Mouse (Mus musculus) liver, embryonic 11.5 days (tissue): ENCODE data around the gene Adamtsl1. TPM values are rescaled to one million over a fixed set of nuclear protein-coding genes. Genes with fewer than 3 reads are reported as not detected.

Experiments
- ATAC-seq: fragments of 200-750 bp; cut with Nextera tagmentation; replicated peaks from 2 replicates; pipeline ENCODE4 v1.8.0; 2017; ENCODE audit warnings: moderate number of reproducible peaks, mild to moderate bottlenecking, moderate TSS enrichment, moderate library complexity; ENCODE audit not compliant: low FRiP score
- DNase-seq: peaks from one replicate; pipeline ENCODE4 v3.0.0-alpha.2; 2017; ENCODE audit warnings: low spot score
- H3K27ac ChIP-seq: fragments of 300-500 bp; sonication (generic); 2 replicates; pipeline ENCODE4 v1.5.1; 2014; ENCODE audit warnings: mild to moderate bottlenecking, low read depth, low read length, control low read depth
- H3K27me3 ChIP-seq: fragments of 300-500 bp; sonication (generic); replicated peaks from 2 replicates; pipeline ENCODE4 v1.6.1; 2014; ENCODE audit warnings: low read length, mixed read lengths; ENCODE audit not compliant: control insufficient read depth, insufficient read depth
- H3K36me3 ChIP-seq: fragments of 300-500 bp; sonication (generic); 2 replicates; pipeline ENCODE4 v1.6.1; 2014; ENCODE audit warnings: mild to moderate bottlenecking, low read length, moderate library complexity, mixed read lengths; ENCODE audit not compliant: control insufficient read depth, insufficient read depth
- H3K4me1 ChIP-seq: fragments of 300-500 bp; sonication (generic); replicated peaks from 2 replicates; pipeline ENCODE4 v1.6.1; 2014; ENCODE audit warnings: low read length, mixed read lengths; ENCODE audit not compliant: control insufficient read depth, insufficient read depth
- H3K4me2 ChIP-seq: fragments of 300-500 bp; sonication (generic); 2 replicates; pipeline ENCODE4 v1.6.1; 2014; ENCODE audit warnings: mild to moderate bottlenecking, control low read depth, moderate library complexity
- H3K4me3 ChIP-seq: fragments of 300-500 bp; sonication (generic); 2 replicates; pipeline ENCODE4 v1.5.1; 2014; ENCODE audit warnings: low read depth, low read length, control low read depth
- H3K9ac ChIP-seq: fragments of 300-500 bp; sonication (generic); 2 replicates; pipeline ENCODE4 v1.6.1; 2014; ENCODE audit warnings: low read depth, low read length, control low read depth
- H3K9me3 ChIP-seq: fragments of 300-500 bp; sonication (generic); 2 replicates; pipeline ENCODE4 v1.6.1; 2016; ENCODE audit warnings: low read length, inconsistent platforms, mixed read lengths; ENCODE audit not compliant: control insufficient read depth
- WGBS: fragments of 180-500 bp; shearing (Covaris S2); extraction: QIAGEN DNeasy Blood & Tissue Kit; methylation state at CpG from one replicate; pipeline ENCODE4 v1.1.7; 2014; 5-methylcytosine and 5-hydroxymethylcytosine counted together
- polyA plus RNA-seq: library from polyadenylated mRNA; unstranded; fragments of >200 nt; fragmentation: Nextera tagmentation; extraction: Ambion mirVana; gene quantifications from 2 replicates; pipeline ENCODE4 v1.2.1, GENCODE M21; 2014

Gene Adamtsl1
- polyA plus RNA-seq, 1 experiment from 2014 or later, result 4.9 TPM

DNA sequence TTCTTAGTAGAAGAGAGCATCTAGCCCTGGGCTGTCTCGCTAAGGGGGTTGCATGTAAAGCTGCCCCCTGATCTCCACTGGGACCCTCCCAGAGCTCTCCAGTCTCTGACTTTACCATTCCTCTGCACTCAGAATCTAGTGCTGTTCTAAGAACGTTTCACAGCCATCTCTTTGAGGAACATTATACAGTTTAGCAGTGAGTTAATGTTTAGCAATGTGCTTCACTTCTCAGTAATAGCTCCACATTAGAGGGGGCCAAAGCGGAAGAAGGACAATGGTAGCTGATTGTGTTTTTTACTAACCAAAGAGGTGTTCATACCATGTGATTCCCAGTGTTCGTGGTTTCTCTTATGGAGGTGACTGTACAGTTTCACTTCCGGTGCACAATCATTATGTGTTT is 425.5 kb downstream of the Adamtsl1 start:
- DNase-seq (no peak), ATAC-seq (no peak)
- WGBS, result 74% methylated on average over 5 of the region's 5 CpGs
- Histone ChIP-seq H3K4me1 (no peaks in the 10 kb centered on the region), H3K27ac (no peak overlapping the region), H3K36me3 (no peaks in the 10 kb centered on the region), H3K9me3 (no peaks in the 10 kb centered on the region), H3K4me2 (no peak overlapping the region), H3K27me3 (no peaks in the 10 kb centered on the region; the same call in 1 of the 2 replicates), H3K4me3 (no peak overlapping the region), H3K9ac (no peak overlapping the region)

DNA sequence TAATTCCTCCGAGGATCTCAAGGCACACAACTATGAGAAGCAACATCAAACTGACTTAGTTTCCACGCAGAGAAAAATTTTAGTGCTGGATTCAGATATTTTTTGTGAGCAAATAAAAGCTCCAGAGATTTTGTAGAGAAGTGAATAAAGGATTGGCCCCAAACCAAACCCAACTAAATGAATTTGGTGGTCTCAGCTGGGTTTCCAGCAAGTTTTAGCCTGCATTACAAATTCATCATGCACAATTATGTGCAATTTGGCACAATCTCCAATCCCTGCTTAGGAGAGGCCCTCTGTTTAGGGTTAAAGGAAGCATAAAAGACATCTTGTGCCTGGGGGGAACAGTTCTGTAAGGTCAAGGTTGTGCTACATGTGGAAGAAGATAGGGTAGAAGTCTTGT is 427.9 kb downstream of the Adamtsl1 start:
- no peak overlapping the region for H3K9ac ChIP-seq
- H3K4me1 ChIP-seq, result no peaks in the 10 kb centered on the region
- no peak overlapping the region for H3K27ac ChIP-seq
- no peaks in the 10 kb centered on the region; the same call in 1 of the 2 replicates for H3K27me3 ChIP-seq
- no peak overlapping the region for H3K4me2 ChIP-seq
- DNase-seq, result no peak
- H3K4me3 ChIP-seq, result no peak overlapping the region
- no peaks in the 10 kb centered on the region for H3K36me3 ChIP-seq
- no peaks in the 10 kb centered on the region for H3K9me3 ChIP-seq
- 85% methylated on average over 2 of the region's 2 CpGs for WGBS
- no peak for ATAC-seq

DNA sequence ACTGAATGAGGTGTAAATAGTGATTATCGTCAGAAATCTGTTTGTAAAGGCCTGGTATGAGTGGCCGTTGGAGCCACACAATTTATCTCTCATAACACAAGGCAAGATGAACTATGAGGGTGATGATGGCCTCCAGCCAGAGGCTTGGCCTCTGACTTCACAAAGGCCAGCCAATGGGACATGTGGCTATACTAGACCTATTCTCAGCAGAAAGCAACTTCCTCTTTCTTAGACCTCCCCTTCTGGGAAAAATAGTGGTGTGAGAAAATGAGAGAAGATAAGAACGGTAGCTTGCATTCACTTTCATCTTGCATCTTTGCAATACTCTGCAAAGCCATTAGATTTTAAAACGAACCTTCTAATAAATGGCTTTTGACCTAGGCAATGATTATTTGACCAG is 439.6 kb downstream of the Adamtsl1 start:
- Histone ChIP-seq H3K4me2 (no peak overlapping the region), H3K9ac (no peak overlapping the region), H3K4me3 (no peak overlapping the region), H3K36me3 (no peaks in the 10 kb centered on the region), H3K9me3 (no peaks in the 10 kb centered on the region), H3K4me1 (peaks cover 10% of the 10 kb centered on the region), H3K27ac (no peak overlapping the region), H3K27me3 (no peaks in the 10 kb centered on the region)
- 40% methylated on average over 4 of the region's 4 CpGs for WGBS
- ATAC-seq, result peak; percentile 88
- no peak for DNase-seq

DNA sequence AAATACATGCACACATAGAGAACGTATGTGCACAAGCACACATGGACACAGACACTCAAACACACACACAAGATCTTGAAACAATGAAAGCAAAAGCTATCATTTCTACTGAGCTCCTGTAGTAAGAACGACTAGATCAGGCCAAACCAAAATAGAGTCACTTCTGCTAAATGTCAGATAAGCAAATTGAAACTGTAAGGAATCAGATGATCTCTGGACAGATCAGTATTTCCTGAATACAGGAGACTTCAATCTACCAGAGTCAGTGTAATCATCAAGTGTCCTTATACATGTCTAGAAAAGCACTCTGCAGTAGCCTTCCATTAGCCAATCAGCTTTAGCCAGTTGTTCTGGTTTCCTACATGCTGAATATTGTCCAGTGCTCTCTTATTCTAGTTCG is 441.4 kb downstream of the Adamtsl1 start:
- ATAC-seq, result no peak
- H3K9ac ChIP-seq, result no peak overlapping the region
- no peaks in the 10 kb centered on the region for H3K9me3 ChIP-seq
- WGBS, result 54% methylated on average over 3 of the region's 3 CpGs
- no peak overlapping the region for H3K27ac ChIP-seq
- no peak overlapping the region for H3K4me2 ChIP-seq
- no peak for DNase-seq
- no peaks in the 10 kb centered on the region for H3K27me3 ChIP-seq
- H3K4me1 ChIP-seq, result peaks cover 10% of the 10 kb centered on the region
- no peaks in the 10 kb centered on the region for H3K36me3 ChIP-seq
- no peak overlapping the region for H3K4me3 ChIP-seq

DNA sequence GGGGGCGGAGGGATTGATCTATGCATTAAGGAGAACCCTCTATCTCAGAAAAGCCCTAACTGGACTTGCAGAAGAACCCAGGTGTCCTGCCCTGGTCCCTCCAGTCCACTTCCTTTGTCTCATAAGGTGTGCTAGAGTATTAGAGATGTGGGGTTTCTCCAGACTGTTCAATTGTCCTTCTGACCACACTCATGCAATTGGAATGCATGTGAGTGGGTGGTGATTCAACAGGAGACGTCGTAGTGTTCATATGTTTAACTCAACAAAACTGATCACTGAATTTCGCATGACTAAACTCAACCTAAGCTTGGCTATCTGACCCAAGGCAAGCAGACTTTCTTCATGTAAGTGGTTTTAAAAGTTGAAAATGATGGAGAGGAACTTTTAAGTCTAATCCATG is 443.3 kb downstream of the Adamtsl1 start:
- DNase-seq, result no peak
- Histone ChIP-seq H3K4me2 (no peak overlapping the region), H3K9ac (no peak overlapping the region), H3K27ac (no peak overlapping the region), H3K4me3 (no peak overlapping the region), H3K27me3 (no peaks in the 10 kb centered on the region), H3K9me3 (no peaks in the 10 kb centered on the region), H3K36me3 (no peaks in the 10 kb centered on the region), H3K4me1 (peaks cover 10% of the 10 kb centered on the region)
- WGBS, result 80% methylated on average over 4 of the region's 4 CpGs
- no peak for ATAC-seq

DNA sequence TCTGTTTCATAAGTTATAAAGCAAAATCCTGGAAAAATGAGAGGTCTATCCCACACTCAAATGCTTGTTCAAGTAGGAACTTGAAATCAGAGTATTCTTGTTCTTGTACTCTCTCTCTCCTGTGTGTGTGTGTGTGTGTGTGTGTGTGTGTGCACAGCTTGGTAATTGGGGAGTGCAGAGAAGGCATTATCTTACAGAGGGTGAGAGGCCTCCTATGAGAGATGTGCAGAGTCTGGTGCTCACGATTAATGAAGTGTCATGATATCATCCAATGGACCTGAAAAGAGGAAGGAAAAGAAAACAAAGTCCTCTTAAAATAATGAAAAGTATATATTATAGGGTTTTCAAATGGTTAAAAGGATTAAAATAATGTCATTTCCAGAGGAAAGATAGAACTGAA is 443.9 kb downstream of the Adamtsl1 start:
- 38% methylated on average over 1 of the region's 1 CpGs for WGBS
- H3K4me2 ChIP-seq, result no peak overlapping the region
- ATAC-seq (no peak), DNase-seq (no peak)
- no peak overlapping the region for H3K9ac ChIP-seq
- H3K4me1 ChIP-seq, result peaks cover 10% of the 10 kb centered on the region
- H3K27ac ChIP-seq, result no peak overlapping the region
- no peak overlapping the region for H3K4me3 ChIP-seq
- no peaks in the 10 kb centered on the region for H3K9me3 ChIP-seq
- H3K36me3 ChIP-seq, result no peaks in the 10 kb centered on the region
- no peaks in the 10 kb centered on the region for H3K27me3 ChIP-seq

DNA sequence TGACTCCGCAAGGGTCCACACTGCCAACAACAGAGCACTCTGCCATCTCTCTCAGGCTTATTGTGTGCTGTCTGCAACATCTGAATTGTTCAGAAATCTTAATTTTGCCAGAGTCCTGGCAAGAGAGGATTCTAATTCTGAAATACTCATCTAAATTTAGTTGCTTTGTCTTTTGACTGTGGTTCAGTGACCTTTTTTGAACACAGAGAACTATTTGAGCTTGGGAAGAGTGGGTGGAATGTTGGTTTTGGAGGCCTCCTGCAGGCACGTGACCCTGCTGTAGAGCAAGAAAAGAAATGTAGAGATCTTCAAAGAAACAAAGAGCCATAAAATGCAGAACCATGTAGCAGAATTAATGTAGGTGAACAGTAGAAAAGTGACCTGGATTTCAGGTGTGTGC is 445.0 kb downstream of the Adamtsl1 start:
- Histone ChIP-seq H3K4me2 (no peak overlapping the region), H3K36me3 (no peaks in the 10 kb centered on the region), H3K9me3 (no peaks in the 10 kb centered on the region), H3K4me1 (peaks cover 8% of the 10 kb centered on the region; the same call in 1 of the 2 replicates), H3K27me3 (no peaks in the 10 kb centered on the region), H3K27ac (no peak overlapping the region), H3K9ac (no peak overlapping the region), H3K4me3 (no peak overlapping the region)
- DNase-seq, result no peak
- 80% methylated on average over 2 of the region's 2 CpGs for WGBS
- ATAC-seq, result no peak

DNA sequence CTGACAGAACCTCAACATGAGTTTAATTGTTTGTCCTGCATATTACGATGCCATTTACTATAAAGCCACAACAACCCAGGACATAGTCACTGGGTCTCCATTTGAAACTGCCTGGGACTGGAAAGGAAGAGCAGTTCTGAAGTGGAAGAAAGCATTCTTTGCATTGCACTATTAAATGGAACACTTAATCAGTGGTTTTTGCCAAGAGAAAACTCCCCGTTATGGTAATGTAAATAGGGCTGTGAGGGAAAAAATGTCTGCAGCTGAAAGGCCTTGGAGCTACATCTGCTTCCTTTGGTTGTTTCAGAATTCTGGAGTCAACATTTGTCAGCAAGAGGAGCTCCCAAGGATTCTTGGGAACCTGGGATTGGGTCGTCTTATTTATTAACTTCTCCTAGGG is 462.2 kb downstream of the Adamtsl1 start:
- Histone ChIP-seq H3K36me3 (no peaks in the 10 kb centered on the region), H3K4me3 (no peak overlapping the region), H3K4me2 (no peak overlapping the region), H3K27ac (no peak overlapping the region), H3K9ac (no peak overlapping the region), H3K4me1 (no peaks in the 10 kb centered on the region), H3K27me3 (no peaks in the 10 kb centered on the region), H3K9me3 (no peaks in the 10 kb centered on the region)
- 75% methylated on average over 3 of the region's 3 CpGs for WGBS
- no peak for ATAC-seq
- no peak for DNase-seq

DNA sequence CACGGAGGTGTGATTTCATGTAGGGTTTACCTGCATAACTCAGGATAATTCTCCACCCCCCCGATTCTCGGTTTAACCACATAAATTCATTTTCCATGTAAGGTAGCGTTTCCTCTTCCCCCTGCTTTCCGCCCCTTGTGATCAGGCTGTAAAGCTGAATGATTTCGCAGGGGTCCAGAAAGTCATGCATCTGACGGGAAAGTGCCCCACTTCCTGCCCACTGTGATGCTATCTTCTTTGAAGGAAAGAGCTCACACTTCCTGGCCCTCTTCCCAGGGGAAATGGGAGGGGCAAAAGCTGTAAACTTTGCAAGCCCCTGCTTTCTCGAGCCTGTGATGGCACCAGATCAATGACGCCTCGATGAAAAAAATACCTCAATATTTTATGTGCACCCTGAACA is 465.2 kb downstream of the Adamtsl1 start:
- WGBS, result 38% methylated on average over 10 of the region's 10 CpGs
- DNase-seq, result no peak
- no peaks in the 10 kb centered on the region for H3K36me3 ChIP-seq

More for the DNA sequence above, 465.2 kb downstream of the Adamtsl1 start:
- no peaks in the 10 kb centered on the region for H3K4me1 ChIP-seq
- H3K27me3 ChIP-seq, result no peaks in the 10 kb centered on the region
- no peak overlapping the region for H3K9ac ChIP-seq
- H3K9me3 ChIP-seq, result no peaks in the 10 kb centered on the region
- no peak overlapping the region for H3K4me3 ChIP-seq
- no peak for ATAC-seq
- no peak overlapping the region for H3K27ac ChIP-seq
- H3K4me2 ChIP-seq, result no peak overlapping the region
